Comparison of ENCODE assay signal across 14 mouse cellular contexts in genomic region chr3:109378278-109378677, GRCm38 (mm10).
"Had no signal": no experiment of that assay in that cellular context is flagged by ENCODE, and none has a peak within 500 bp of the region (broad histone marks: within the 10 kb centered on the region; RNA-seq: fewer than 3 reads in every experiment).

No protein-coding gene starts in this region.

- H3K4me1 ChIP-seq: kidney, embryonic 15.5 days; limb, embryonic 13.5 days; midbrain, embryonic 15.5 days; neural tube, embryonic 12.5 days had no signal

- DNase-seq: kidney, adult 18-20 months; kidney, postnatal 14 days; left cerebral cortex, postnatal 4 days; lung, adult 18-20 months; retina, postnatal 1 day; right cerebral cortex, postnatal 4 days; spleen, adult 18-20 months; thymus, adult 2 months; thymus, postnatal 25 days had no signal

- H3K4me2 ChIP-seq: kidney, embryonic 15.5 days; limb, embryonic 13.5 days; midbrain, embryonic 11.5 days; midbrain, embryonic 15.5 days; neural tube, embryonic 12.5 days had no signal

- H3K9ac ChIP-seq: kidney, embryonic 15.5 days; limb, embryonic 13.5 days; midbrain, embryonic 15.5 days; neural tube, embryonic 12.5 days had no signal

- H3K9me3 ChIP-seq: kidney, embryonic 15.5 days; limb, embryonic 13.5 days; midbrain, embryonic 15.5 days; neural tube, embryonic 12.5 days had no signal

- ATAC-seq: midbrain, embryonic 15.5 days had no signal

- H3K27me3 ChIP-seq: kidney, embryonic 15.5 days; limb, embryonic 13.5 days; midbrain, embryonic 15.5 days; neural tube, embryonic 12.5 days had no signal

- H3K27ac ChIP-seq: kidney, embryonic 15.5 days; limb, embryonic 13.5 days; midbrain, embryonic 15.5 days; neural tube, embryonic 12.5 days had no signal

- H3K4me3 ChIP-seq: kidney, embryonic 15.5 days; limb, embryonic 13.5 days; midbrain, embryonic 15.5 days; neural tube, embryonic 12.5 days had no signal

- H3K36me3 ChIP-seq: kidney, embryonic 15.5 days; limb, embryonic 13.5 days; midbrain, embryonic 15.5 days; neural tube, embryonic 12.5 days had no signal
